Mouse (Mus musculus): Measurements from ENCODE around the gene Gas6.

Gene Gas6

GRCm38 (mm10) chr8:13493858-13494631 lies at the start of gene Gas6:
TSS of gene Gas6 (minus strand) at chr8:13494490.
- peak; percentile 75 for DNase-seq

GRCm38 (mm10) chr8:13541526-13541925 lies 47.2 kb upstream of the Gas6 start:
- no peak for DNase-seq

GRCm38 (mm10) chr8:13540122-13540521 lies 45.8 kb upstream of the Gas6 start:
- DNase-seq, result no peak

GRCm38 (mm10) chr8:13538821-13539220 lies 44.5 kb upstream of the Gas6 start:
- no peak for DNase-seq

GRCm38 (mm10) chr8:13537102-13537501 lies 42.8 kb upstream of the Gas6 start:
- DNase-seq, result no peak

GRCm38 (mm10) chr8:13533123-13533522 lies 38.8 kb upstream of the Gas6 start:
- DNase-seq, result no peak

GRCm38 (mm10) chr8:13531602-13532171 lies 37.4 kb upstream of the Gas6 start:
- no peak for DNase-seq

GRCm38 (mm10) chr8:13530941-13531340 lies 36.7 kb upstream of the Gas6 start:
- DNase-seq, result peak; percentile 13

GRCm38 (mm10) chr8:13530401-13530800 lies 36.1 kb upstream of the Gas6 start:
- DNase-seq, result no peak

GRCm38 (mm10) chr8:13529891-13530316 lies 35.6 kb upstream of the Gas6 start:
- no peak for DNase-seq

- DNase-seq, result no peak
Measured at GRCm38 (mm10) chr8:13529011-13529840, 34.9 kb upstream of the Gas6 start.

GRCm38 (mm10) chr8:13521392-13521791 lies 27.1 kb upstream of the Gas6 start:
- DNase-seq, result no peak

- no peak for DNase-seq
Measured at GRCm38 (mm10) chr8:13520349-13520748, 26.1 kb upstream of the Gas6 start.

- no peak for DNase-seq
Measured at GRCm38 (mm10) chr8:13519503-13519902, 25.2 kb upstream of the Gas6 start.

- DNase-seq, result no peak
Measured at GRCm38 (mm10) chr8:13517284-13517781, 23.0 kb upstream of the Gas6 start.

GRCm38 (mm10) chr8:13516728-13517127 lies 22.4 kb upstream of the Gas6 start:
- no peak for DNase-seq

GRCm38 (mm10) chr8:13516011-13516442 lies 21.7 kb upstream of the Gas6 start:
- DNase-seq, result no peak

- DNase-seq, result no peak
Measured at GRCm38 (mm10) chr8:13513556-13514370, 19.5 kb upstream of the Gas6 start.

- no peak for DNase-seq
Measured at GRCm38 (mm10) chr8:13512677-13513076, 18.4 kb upstream of the Gas6 start.

GRCm38 (mm10) chr8:13512016-13512415 lies 17.7 kb upstream of the Gas6 start:
- DNase-seq, result no peak

- DNase-seq, result no peak
Measured at GRCm38 (mm10) chr8:13507284-13507937, 13.1 kb upstream of the Gas6 start.

- no peak for DNase-seq
Measured at GRCm38 (mm10) chr8:13506849-13507248, 12.6 kb upstream of the Gas6 start.

Data from embryo, embryonic 11 days (tissue).